Mouse (Mus musculus) ES-Bruce4 (cell line): ENCODE measurements around the gene Dcps. TPM values are rescaled to one million over a fixed set of nuclear protein-coding genes. Genes with fewer than 3 reads are reported as not detected.

Experiments used
- H3K27ac ChIP-seq: 2 replicates; pipeline ENCODE4 v1.5.1; 2012; ENCODE audit warnings: low read length, inconsistent platforms; ENCODE audit not compliant: insufficient read depth
- H3K27me3 ChIP-seq: 2 replicates; pipeline ENCODE4 v1.6.1; 2012; ENCODE audit warnings: mild to moderate bottlenecking, low read length, inconsistent platforms; ENCODE audit not compliant: control insufficient read depth, poor library complexity, insufficient read depth, severe bottlenecking
- H3K36me3 ChIP-seq: 2 replicates; pipeline ENCODE4 v1.6.1; 2012; ENCODE audit warnings: inconsistent platforms, mild to moderate bottlenecking, low read length, moderate library complexity; ENCODE audit not compliant: control insufficient read depth, poor library complexity, insufficient read depth, severe bottlenecking
- H3K4me1 ChIP-seq: one replicate; pipeline ENCODE4 v1.8.1; 2011; ENCODE audit warnings: low read length; ENCODE audit not compliant: control insufficient read depth, insufficient read depth
- H3K4me3 ChIP-seq: 2 replicates; pipeline ENCODE4 v1.5.1; 2011; ENCODE audit warnings: low read depth, mild to moderate bottlenecking, low read length
- H3K9ac ChIP-seq: 2 replicates; pipeline ENCODE4 v1.6.1; 2012; ENCODE audit warnings: low read depth, mild to moderate bottlenecking, inconsistent platforms; ENCODE audit not compliant: poor library complexity, severe bottlenecking
- H3K9me3 ChIP-seq: replicated peaks from 2 replicates; pipeline ENCODE4 v1.6.1; 2012; ENCODE audit warnings: mild to moderate bottlenecking, low read length, inconsistent platforms; ENCODE audit not compliant: control insufficient read depth, poor library complexity, insufficient read depth, severe bottlenecking
- CTCF ChIP-seq: IDR thresholded peaks from one replicate; pipeline ENCODE4 v1.8.1; 2011; ENCODE audit warnings: low read depth, low read length
- EP300 ChIP-seq: IDR thresholded peaks from 2 replicates; pipeline ENCODE4 v1.6.1; 2011; ENCODE audit warnings: low read depth, low read length; ENCODE audit not compliant: insufficient read depth
- POLR2A ChIP-seq: IDR thresholded peaks from one replicate; pipeline ENCODE4 v1.8.1; 2011; ENCODE audit warnings: low read length; ENCODE audit not compliant: insufficient read depth
- polyA plus RNA-seq: library from polyadenylated mRNA; stranded (reverse); fragments of >200 nt; gene quantifications from 2 replicates; pipeline ENCODE4 v1.2.4, GENCODE M21; 2011; ENCODE audit warnings: low read depth; ENCODE audit not compliant: missing spikeins, insufficient read depth, insufficient read length

Gene Dcps
- polyA plus RNA-seq, 1 experiment = 41.4 TPM

DNA sequence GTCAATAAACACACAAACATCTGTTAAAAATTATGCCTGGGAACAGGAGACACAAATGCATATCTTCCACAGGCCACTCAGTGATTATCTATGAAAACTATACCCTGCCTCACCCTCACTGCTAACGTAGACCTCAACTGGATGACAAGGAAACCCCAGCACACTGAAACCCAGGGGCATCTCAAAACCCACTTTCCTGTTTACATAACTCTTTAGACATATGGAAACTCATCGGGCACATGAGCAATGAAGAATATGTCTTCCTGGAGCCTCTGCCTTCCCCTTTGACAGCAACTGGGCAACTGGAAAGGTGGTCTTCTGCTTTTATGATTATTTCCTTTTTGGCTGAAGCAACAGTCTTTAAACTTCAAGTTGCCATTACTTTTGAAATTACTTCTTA lies 33.6 kb downstream of the Dcps start:
- Histone ChIP-seq H3K36me3 (no peaks in the 10 kb centered on the region), H3K4me3 (no peak overlapping the region), H3K4me1 (no peaks in the 10 kb centered on the region), H3K27ac (no peak overlapping the region), H3K9ac (no peak overlapping the region), H3K27me3 (no peaks in the 10 kb centered on the region), H3K9me3 (no peaks in the 10 kb centered on the region)
- TF ChIP-seq EP300 = no peak
- TF ChIP-seq POLR2A = no peak
- no peak for TF ChIP-seq CTCF

DNA sequence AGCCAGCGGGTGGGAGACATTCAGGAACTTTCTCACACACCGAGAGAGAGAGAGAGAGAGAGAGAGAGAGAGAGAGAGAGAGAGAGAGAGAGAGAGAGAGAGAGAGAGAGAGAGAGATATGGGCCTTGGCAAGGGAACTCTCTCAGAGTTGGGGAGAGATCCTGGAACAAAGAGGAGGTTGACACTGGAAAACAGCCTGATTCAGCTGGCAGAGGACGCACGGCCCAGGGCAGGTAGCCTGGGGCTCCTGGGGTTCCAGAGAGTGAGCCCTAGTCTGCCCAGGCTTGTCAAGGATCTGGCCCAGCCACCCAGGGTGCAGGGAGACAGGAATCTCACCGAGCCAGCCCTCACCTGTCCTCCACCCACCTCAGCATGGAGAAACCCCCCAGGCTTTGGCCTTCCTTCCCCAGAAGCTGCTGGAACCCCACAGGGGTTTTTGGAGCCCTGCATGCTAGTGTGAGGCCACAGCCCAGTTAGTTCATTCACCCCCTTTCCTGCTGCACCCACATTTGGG lies 36.6 kb downstream of the Dcps start:
- no peaks in the 10 kb centered on the region for H3K27me3 ChIP-seq
- no peaks in the 10 kb centered on the region for H3K36me3 ChIP-seq
- no peak overlapping the region for H3K27ac ChIP-seq
- no peak for TF ChIP-seq EP300
- no peak for TF ChIP-seq CTCF
- no peak for TF ChIP-seq POLR2A
- H3K4me1 ChIP-seq = peaks cover 1% of the 10 kb centered on the region
- no peak overlapping the region for H3K9ac ChIP-seq
- no peak overlapping the region for H3K4me3 ChIP-seq
- no peaks in the 10 kb centered on the region for H3K9me3 ChIP-seq

- H3K27me3 ChIP-seq = no peaks in the 10 kb centered on the region
- peaks cover 1% of the 10 kb centered on the region for H3K4me1 ChIP-seq
- no peak overlapping the region for H3K4me3 ChIP-seq
- TF ChIP-seq POLR2A (no peak), EP300 (no peak), CTCF (no peak)
- no peaks in the 10 kb centered on the region for H3K9me3 ChIP-seq
- no peak overlapping the region for H3K9ac ChIP-seq
- H3K27ac ChIP-seq = no peak overlapping the region
- no peaks in the 10 kb centered on the region for H3K36me3 ChIP-seq
These were observed 37.8 kb downstream of the Dcps start for GRCm38 (mm10) chr9:35138029-35138428.

DNA sequence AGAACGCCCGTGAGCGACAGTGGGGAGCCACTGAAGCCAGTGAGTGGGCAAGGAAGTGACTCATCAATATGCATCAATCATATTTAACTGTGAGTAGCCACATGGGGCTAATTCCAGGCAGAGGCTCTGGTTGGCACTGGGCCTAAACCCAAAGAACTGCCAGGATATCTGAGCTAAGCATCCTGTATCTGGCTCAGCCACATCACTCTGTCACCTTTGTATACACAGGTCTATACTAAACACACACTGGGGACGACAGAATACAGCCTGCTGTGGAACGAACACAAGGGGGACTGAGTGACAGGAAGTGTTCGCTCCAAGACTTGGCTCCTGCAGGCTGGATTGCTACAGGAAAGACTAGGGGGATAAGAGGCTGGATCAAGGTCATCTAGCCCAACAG lies 40.3 kb downstream of the Dcps start:
- H3K27me3 ChIP-seq = no peaks in the 10 kb centered on the region
- H3K9ac ChIP-seq = no peak overlapping the region
- no peak overlapping the region for H3K27ac ChIP-seq
- no peaks in the 10 kb centered on the region for H3K36me3 ChIP-seq
- H3K4me1 ChIP-seq = peaks cover 1% of the 10 kb centered on the region
- no peaks in the 10 kb centered on the region for H3K9me3 ChIP-seq
- no peak overlapping the region for H3K4me3 ChIP-seq
- TF ChIP-seq EP300 (no peak), POLR2A (no peak), CTCF (no peak)

DNA sequence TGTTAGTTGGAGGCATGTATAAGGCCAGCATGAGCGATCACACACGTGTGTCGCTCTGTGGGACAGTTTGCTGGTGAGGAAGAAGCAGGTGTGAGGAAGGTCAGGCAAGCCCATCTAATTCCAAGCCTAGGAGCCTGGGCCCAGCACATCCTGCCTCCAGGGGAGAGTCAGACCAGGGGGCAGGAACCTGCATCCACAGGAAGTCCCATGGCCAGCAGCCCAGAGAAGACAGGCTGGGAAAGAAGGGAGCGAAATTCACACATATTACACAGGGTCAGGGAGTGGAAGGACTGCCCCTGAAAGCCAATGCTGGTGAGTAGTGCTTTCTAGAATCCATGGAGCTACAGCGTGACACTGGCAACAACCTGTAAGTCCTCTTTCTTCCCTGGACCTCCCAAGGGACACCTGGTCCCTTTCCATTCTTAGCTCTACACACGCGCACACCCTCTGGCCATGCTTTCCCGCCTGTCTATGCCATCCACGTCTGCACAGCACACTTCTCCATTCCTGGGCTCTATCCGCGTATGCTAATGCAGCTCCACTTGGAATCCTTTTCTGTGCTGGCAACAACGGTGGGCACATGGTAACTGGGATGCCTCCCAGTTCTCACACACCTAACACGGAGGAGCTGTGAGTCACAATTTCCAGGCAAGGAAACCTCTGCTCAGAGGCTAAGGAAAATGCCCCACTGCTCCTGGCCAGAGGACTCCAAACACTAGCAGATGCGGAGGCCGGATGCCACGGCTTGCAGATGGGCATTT lies 44.0 kb downstream of the Dcps start:
- no peaks in the 10 kb centered on the region for H3K36me3 ChIP-seq
- H3K27ac ChIP-seq = no peak overlapping the region
- H3K27me3 ChIP-seq = no peaks in the 10 kb centered on the region
- no peak overlapping the region for H3K9ac ChIP-seq
- TF ChIP-seq CTCF (no peak), POLR2A (no peak), EP300 (no peak)
- no peaks in the 10 kb centered on the region for H3K9me3 ChIP-seq
- no peak overlapping the region for H3K4me3 ChIP-seq
- peaks cover 1% of the 10 kb centered on the region for H3K4me1 ChIP-seq

DNA sequence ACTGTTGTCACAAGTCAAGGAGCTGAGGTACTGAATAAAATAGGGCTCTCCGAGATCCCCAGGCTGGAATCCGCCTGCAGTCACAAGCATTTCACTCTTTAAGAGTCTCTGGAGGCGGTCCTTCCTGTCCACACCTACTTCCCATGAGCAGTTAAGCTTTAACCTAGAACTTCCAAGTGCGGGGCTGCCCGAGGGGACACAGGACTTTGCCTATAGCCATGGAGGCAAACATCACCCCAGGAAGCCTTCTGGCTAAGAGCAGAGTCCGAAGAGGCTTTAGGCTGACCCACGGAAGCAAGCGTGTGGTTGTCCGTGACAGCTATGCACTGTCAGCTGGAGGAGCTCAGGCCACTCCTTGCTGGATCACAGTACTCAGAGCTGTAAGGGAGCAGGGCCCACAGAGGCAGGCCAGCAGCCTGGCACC lies 46.9 kb downstream of the Dcps start:
- no peak overlapping the region for H3K9ac ChIP-seq
- no peak overlapping the region for H3K27ac ChIP-seq
- H3K4me1 ChIP-seq = no peaks in the 10 kb centered on the region
- TF ChIP-seq EP300 = no peak
- no peak for TF ChIP-seq POLR2A
- TF ChIP-seq CTCF = no peak
- no peaks in the 10 kb centered on the region for H3K36me3 ChIP-seq
- H3K4me3 ChIP-seq = no peak overlapping the region
- H3K9me3 ChIP-seq = no peaks in the 10 kb centered on the region
- no peaks in the 10 kb centered on the region for H3K27me3 ChIP-seq
